Mouse (Mus musculus) 416B (cell line): Measurements from ENCODE around the gene Slc16a8.
"Not testable (repeated sequence)": the region's sequence is repeated elsewhere in the genome, so short reads cannot be mapped to it uniquely, and the experiment has no call there.

Experiments
- DNase-seq: peaks from one replicate; pipeline ENCODE4 v3.0.0; 2011; ENCODE audit warnings: low read depth

The Slc16a8 gene

GRCm38 (mm10) chr15:79262786-79263309 is 8.3 kb upstream of the Slc16a8 start:
- no peak for DNase-seq

DNA sequence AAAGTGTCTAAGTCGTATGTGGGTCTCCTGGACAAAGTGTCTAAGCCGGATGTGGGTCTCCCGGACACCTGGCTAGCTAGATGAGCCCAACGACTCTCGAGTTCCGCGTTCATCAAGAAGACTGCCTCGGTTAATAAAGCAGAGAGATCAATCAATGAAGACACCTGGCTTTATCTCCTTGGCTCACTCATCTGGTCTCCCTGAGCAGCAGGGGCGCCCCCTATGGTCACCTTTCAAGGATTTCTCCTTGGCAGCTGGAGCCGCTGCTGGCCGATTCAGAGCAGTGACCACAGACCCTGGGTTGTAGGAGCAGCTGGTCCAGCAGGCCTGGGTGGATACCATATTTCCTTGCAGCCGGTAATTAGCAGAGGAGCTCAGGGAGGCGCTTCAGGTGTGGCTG is 7.8 kb upstream of the Slc16a8 start:
- DNase-seq, result no peak

- DNase-seq, result no peak
Observed at GRCm38 (mm10) chr15:79261757-79262156, 7.2 kb upstream of the Slc16a8 start.

DNA sequence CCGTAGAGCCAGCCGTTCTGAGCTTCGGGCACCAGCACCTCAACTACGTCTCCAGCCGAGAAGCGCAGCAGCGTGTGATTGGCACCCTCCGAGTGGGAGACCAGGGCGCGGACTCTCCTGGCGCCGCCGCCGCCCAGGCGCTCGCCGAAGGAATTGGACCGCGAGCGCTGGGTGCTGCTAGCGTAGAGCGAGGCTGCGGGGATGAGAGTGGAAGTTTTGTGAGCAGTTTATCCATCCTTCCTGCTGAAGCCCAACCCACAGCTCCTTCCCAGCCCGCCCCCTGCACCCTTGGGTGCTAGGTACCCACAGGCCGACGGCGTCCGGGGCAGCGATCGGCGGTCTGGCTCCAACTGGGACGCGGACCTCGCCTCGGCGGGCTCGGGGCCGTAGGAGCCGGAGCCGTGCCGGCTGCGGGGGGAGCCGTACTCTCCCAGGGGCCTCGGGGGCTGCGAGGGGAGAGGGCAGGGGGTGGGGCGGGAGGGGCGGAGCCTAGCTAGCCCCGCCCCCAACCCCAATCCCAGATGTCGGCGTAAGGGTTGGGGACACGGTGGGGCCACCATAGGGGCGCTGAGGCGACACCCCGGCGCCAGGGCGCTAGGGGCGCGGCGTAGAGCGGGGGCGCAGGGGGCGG is 6.6 kb upstream of the Slc16a8 start:
- DNase-seq, result no peak

DNA sequence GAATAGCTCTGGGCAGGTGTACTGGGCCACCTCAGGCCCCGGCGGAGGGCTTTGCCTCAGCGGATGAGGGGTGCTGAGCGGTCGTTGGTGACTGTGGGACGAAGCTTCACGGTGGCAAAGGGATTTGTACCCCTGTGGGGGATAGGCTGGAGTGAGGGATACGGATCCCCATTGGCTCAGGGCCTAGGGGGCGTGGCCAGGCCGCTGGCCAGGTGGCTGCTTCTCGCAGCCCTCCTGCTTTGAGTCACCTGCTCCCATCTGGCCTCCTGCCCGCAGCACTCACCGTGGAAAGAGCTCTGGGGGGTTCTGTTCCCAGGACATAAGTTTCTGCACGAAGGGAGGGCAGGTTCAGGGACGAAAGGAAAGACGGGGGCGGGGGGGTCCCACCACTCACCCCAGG is 4.0 kb upstream of the Slc16a8 start:
- no peak for DNase-seq

DNA sequence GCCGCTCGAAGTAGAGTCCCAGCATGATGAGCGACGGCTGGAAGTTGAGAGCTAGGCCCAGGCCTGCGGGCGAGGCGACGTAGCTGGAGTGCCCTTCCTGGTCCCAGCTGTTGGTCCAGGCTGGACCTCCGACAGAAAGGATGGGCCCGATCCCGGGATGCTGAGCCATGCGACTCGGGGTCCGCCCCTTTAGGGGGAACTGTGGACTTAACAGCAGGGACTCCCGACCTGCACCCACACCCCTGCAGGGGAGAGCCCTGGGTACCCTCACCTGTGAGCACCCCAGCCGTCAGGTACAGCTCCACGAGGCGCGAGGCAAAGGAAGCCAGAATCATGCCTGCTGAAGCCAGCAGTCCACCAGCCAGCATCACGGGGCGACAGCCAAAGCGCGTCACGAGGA is 2.0 kb downstream of the Slc16a8 start:
- no peak for DNase-seq

DNA sequence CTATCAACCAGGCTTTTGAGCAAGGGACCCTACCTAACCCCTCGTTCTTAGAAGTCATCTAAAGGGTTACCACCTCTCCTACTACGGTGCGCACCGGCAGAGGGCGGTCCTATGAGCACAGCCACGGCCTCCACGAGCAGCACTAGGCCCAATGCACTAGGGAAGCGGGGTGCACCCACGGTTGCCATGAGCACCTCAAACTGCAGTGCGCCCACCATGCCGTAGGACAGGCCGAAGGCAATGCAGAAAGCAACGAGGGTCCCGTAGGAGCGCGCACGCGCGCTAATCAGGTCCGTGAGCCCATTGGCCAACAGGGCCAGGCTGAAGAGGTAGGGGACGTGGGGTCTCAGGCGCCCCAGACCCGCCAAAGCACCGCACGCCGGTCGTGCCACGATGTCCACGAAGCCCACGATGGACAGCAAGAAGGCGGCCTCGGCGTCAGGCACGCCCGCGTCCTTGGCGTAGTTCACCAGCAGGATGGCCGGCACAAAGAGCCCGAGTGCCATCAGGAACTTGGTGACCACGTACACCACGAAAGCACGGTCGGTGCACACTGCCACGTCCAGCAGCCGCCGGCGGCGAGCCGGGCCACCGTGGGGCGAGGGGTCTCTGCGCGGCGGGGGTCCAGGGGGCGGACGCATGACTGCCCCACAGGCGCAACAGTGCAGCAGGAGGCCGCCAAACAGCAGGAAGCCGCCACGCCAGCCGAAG is 2.6 kb downstream of the Slc16a8 start:
- no peak for DNase-seq

GRCm38 (mm10) chr15:79251168-79251567 is 3.4 kb downstream of the Slc16a8 start:
- DNase-seq, result no peak

GRCm38 (mm10) chr15:79250236-79250635 is 4.3 kb downstream of the Slc16a8 start:
- DNase-seq, result no peak

GRCm38 (mm10) chr15:79245321-79245720 is 9.2 kb downstream of the Slc16a8 start:
- no peak for DNase-seq

DNA sequence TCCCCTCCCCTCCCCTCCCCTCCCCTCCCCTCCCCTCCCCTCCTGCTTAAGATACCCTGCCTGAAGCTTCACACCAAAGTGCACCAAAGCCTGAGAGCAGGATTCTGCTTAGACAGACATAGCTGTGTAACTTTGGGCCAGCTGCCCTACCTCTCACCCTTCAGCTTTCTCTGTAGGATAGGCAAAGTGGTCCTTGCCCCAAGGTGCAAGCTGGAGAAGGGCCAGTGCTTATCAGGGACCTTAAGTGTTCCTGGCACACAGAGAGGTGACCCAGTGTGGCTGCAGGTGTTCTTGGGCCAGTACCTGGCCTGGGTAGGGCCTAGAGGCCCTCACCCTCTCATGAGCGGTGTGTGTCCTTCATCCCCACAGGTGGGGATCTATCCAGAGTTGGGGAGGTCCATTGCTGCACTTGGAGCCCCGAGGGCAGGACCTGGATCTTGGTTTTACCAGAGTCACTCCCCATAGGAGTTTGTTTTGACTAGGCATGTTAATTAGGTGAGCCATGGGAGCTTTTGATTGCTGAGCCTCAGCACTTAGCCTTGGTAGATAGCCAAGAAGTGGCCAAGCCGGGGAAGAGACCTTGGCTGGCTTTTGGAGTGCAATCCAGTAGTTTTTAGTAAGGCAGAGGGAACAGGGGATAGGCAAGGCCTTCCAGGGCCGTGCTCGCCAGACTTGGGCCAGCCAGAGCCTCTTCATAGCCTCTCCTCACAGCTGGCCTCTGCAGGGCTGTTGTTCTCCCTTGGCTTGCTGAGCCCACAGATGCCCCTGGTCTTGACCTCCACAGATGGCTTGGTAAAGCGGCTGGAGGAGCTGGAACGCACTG is 10.3 kb downstream of the Slc16a8 start:
- DNase-seq, result no peak

GRCm38 (mm10) chr15:79243234-79244042 is 11.1 kb downstream of the Slc16a8 start:
- peak; percentile 95 for DNase-seq

DNA sequence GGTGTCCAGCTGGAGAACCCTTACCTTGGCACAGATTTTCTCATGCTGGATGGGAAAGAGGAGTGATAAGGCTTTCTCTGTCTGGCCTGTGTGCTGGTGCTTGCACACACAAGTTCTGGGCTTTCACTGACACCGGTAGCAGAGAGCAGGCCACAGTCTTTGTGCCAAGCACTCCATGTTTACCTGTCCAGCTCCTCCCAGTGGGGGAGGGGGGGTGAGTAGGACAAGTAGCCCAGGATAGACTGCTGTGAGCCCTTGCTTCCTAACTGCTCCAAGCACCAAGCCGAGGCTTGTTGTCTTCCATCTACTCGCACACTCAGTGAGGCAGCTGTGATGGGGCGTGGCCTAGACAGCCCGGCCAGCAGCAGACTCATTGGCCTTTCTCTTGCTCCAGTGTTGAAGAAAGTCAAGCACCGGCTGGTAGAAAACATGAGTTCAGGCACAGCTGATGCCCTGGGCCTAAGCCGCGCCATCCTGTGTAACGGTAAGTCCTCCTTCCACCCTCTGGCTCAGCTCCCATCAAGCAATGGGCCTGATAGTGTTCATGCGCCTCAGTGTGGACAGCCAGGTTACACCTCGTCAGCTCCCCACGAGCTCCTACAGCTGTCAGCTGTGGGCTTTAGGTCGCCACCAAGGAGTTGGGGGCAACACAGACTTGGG is 11.9 kb downstream of the Slc16a8 start:
- DNase-seq, result no peak

DNA sequence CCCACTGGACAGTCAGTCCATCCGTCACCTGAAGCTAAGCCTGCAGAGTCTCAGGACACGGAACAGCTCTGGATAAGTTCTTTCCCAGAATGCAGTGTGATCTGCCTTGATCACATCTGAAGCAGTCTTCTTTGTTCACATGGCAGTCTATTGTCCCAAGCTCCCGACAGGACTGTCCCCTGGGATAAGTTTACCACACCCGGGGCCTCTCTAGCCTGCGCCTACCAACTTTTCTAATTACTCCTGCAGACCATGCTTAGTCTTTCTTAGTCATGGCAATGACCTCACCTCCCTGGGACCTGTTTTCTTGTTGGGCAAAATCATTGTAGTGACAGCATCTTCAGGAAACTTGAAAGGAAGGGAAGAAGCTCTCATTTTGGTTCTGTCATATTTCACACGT is 16.5 kb downstream of the Slc16a8 start:
- no peak for DNase-seq

GRCm38 (mm10) chr15:79235268-79235667 is 19.3 kb downstream of the Slc16a8 start:
- no peak for DNase-seq

GRCm38 (mm10) chr15:79229058-79229821 is 25.3 kb downstream of the Slc16a8 start, which contains the start of the genes Pick1 and Gm49486:
Gene Pick1, plus strand, starts transcription at chr15:79229173.
Gene Gm49486, plus strand, starts transcription at chr15:79229391.
- peak; percentile 86 for DNase-seq

GRCm38 (mm10) chr15:79225780-79226179 is 28.8 kb downstream of the Slc16a8 start:
- DNase-seq, result not testable (repeated sequence)

- DNase-seq, result peak; percentile 86
Observed at GRCm38 (mm10) chr15:79224685-79225084, 29.9 kb downstream of the Slc16a8 start.

DNA sequence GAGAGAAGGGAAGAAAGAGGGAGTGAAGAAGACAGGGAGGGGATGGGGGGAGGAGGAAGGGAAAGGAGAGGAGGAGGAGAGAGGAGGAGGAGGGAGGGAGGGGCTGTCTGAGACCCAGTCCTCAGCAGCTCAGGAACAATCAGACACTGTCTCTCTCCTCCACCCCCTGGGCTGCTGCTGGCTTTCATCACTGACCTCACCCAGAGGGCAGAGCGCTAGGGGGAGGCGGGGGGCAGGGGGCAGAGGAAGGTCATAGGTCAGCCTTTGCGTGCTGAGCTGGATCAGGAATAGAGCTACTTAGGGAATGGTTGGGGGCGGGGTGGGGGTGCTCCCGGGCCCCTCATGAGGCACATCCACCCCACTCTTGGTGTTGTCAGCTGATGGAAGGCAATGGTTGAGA is 30.9 kb downstream of the Slc16a8 start:
- DNase-seq, result no peak

GRCm38 (mm10) chr15:79219572-79219971 is 35.0 kb downstream of the Slc16a8 start:
- no peak for DNase-seq
